Mouse (Mus musculus): ENCODE data around the gene Tssc4.

- no peak for TF ChIP-seq CTCF (IDR thresholded peaks at IDR 0.05; ENCODE audit: low read depth)
- TF ChIP-seq EP300 (IDR thresholded peaks at IDR 0.05; ENCODE audit: low read depth): no peak
These were observed 50.4 kb downstream of the Tssc4 start for GRCm38 (mm10) chr7:143119407-143119806.

Data from heart, postnatal 0 days (tissue).